Mouse (Mus musculus): ENCODE measurements around the gene Mettl24. TPM values are rescaled to one million over a fixed set of nuclear protein-coding genes. Genes with fewer than 3 reads are reported as not detected.

The Mettl24 gene
- polyA plus RNA-seq, 1 experiment = not detected

GRCm38 (mm10) chr10:40645346-40645745 lies 37.7 kb upstream of the Mettl24 start:
- no peaks in the 10 kb centered on the region for H3K4me1 ChIP-seq (ENCODE audit: control insufficient read depth, insufficient read depth, low read length)
- 67% methylated on average over 1 of the region's 1 CpGs for WGBS

GRCm38 (mm10) chr10:40648776-40649175 lies 34.3 kb upstream of the Mettl24 start:
- no peak overlapping the region for H3K27ac ChIP-seq (ENCODE audit: control insufficient read depth, insufficient read depth, low read depth, low read length, poor library complexity)
- H3K4me3 ChIP-seq (replicated peaks; ENCODE audit: control insufficient read depth, low read depth, low read length) = no peak overlapping the region
- WGBS = 78% methylated on average over 12 of the region's 12 CpGs
- no peaks in the 10 kb centered on the region for H3K4me1 ChIP-seq (ENCODE audit: control insufficient read depth, insufficient read depth, low read length)
- TF ChIP-seq POLR2A (IDR thresholded peaks at IDR 0.05; ENCODE audit: borderline replicate concordance, control insufficient read depth, low read depth, low read length) (no peak), CTCF (IDR thresholded peaks at IDR 0.05; ENCODE audit: control insufficient read depth, insufficient read depth, low read length) (no peak)

More at GRCm38 (mm10) chr10:40645346-40645745, 37.7 kb upstream of the Mettl24 start:
- H3K27ac ChIP-seq (ENCODE audit: control insufficient read depth, insufficient read depth, low read depth, low read length, poor library complexity) = no peak overlapping the region
- H3K4me3 ChIP-seq (replicated peaks; ENCODE audit: control insufficient read depth, low read depth, low read length) = no peak overlapping the region
- no peak for TF ChIP-seq POLR2A (IDR thresholded peaks at IDR 0.05; ENCODE audit: borderline replicate concordance, control insufficient read depth, low read depth, low read length)
- TF ChIP-seq CTCF (IDR thresholded peaks at IDR 0.05; ENCODE audit: control insufficient read depth, insufficient read depth, low read length) = no peak

- WGBS = 30% methylated on average over 4 of the region's 4 CpGs
- no peak overlapping the region for H3K4me3 ChIP-seq (replicated peaks; ENCODE audit: control insufficient read depth, low read depth, low read length)
- H3K4me1 ChIP-seq (ENCODE audit: control insufficient read depth, insufficient read depth, low read length) = no peaks in the 10 kb centered on the region
- no peak overlapping the region for H3K27ac ChIP-seq (ENCODE audit: control insufficient read depth, insufficient read depth, low read depth, low read length, poor library complexity)
- TF ChIP-seq POLR2A (IDR thresholded peaks at IDR 0.05; ENCODE audit: borderline replicate concordance, control insufficient read depth, low read depth, low read length) (no peak), CTCF (IDR thresholded peaks at IDR 0.05; ENCODE audit: control insufficient read depth, insufficient read depth, low read length) (no peak)
Observed at GRCm38 (mm10) chr10:40649634-40650033, 33.4 kb upstream of the Mettl24 start.

GRCm38 (mm10) chr10:40651676-40652075 lies 31.4 kb upstream of the Mettl24 start:
- Histone ChIP-seq H3K27ac (ENCODE audit: control insufficient read depth, insufficient read depth, low read depth, low read length, poor library complexity) (no peak overlapping the region), H3K4me3 (replicated peaks; ENCODE audit: control insufficient read depth, low read depth, low read length) (no peak overlapping the region), H3K4me1 (ENCODE audit: control insufficient read depth, insufficient read depth, low read length) (no peaks in the 10 kb centered on the region)
- TF ChIP-seq POLR2A (IDR thresholded peaks at IDR 0.05; ENCODE audit: borderline replicate concordance, control insufficient read depth, low read depth, low read length) (no peak), CTCF (IDR thresholded peaks at IDR 0.05; ENCODE audit: control insufficient read depth, insufficient read depth, low read length) (no peak)
- WGBS = 63% methylated on average over 2 of the region's 2 CpGs

GRCm38 (mm10) chr10:40665270-40665669 lies 17.8 kb upstream of the Mettl24 start:
- 73% methylated on average over 3 of the region's 3 CpGs for WGBS

GRCm38 (mm10) chr10:40666943-40667342 lies 16.1 kb upstream of the Mettl24 start:
- 89% methylated on average over 1 of the region's 1 CpGs for WGBS
- H3K27ac ChIP-seq (ENCODE audit: control insufficient read depth, insufficient read depth, low read depth, low read length, poor library complexity) = no peak overlapping the region
- H3K4me1 ChIP-seq (ENCODE audit: control insufficient read depth, insufficient read depth, low read length) = no peaks in the 10 kb centered on the region
- no peak overlapping the region for H3K4me3 ChIP-seq (replicated peaks; ENCODE audit: control insufficient read depth, low read depth, low read length)
- TF ChIP-seq POLR2A (IDR thresholded peaks at IDR 0.05; ENCODE audit: borderline replicate concordance, control insufficient read depth, low read depth, low read length) (no peak), CTCF (IDR thresholded peaks at IDR 0.05; ENCODE audit: control insufficient read depth, insufficient read depth, low read length) (no peak)

More at GRCm38 (mm10) chr10:40665270-40665669, 17.8 kb upstream of the Mettl24 start:
- H3K4me1 ChIP-seq (ENCODE audit: control insufficient read depth, insufficient read depth, low read length) = no peaks in the 10 kb centered on the region
- H3K27ac ChIP-seq (ENCODE audit: control insufficient read depth, insufficient read depth, low read depth, low read length, poor library complexity) = no peak overlapping the region
- no peak for TF ChIP-seq POLR2A (IDR thresholded peaks at IDR 0.05; ENCODE audit: borderline replicate concordance, control insufficient read depth, low read depth, low read length)
- no peak for TF ChIP-seq CTCF (IDR thresholded peaks at IDR 0.05; ENCODE audit: control insufficient read depth, insufficient read depth, low read length)
- no peak overlapping the region for H3K4me3 ChIP-seq (replicated peaks; ENCODE audit: control insufficient read depth, low read depth, low read length)

GRCm38 (mm10) chr10:40668640-40669039 lies 14.4 kb upstream of the Mettl24 start:
- TF ChIP-seq CTCF (IDR thresholded peaks at IDR 0.05; ENCODE audit: control insufficient read depth, insufficient read depth, low read length) (no peak), POLR2A (IDR thresholded peaks at IDR 0.05; ENCODE audit: borderline replicate concordance, control insufficient read depth, low read depth, low read length) (no peak)
- Histone ChIP-seq H3K27ac (ENCODE audit: control insufficient read depth, insufficient read depth, low read depth, low read length, poor library complexity) (no peak overlapping the region), H3K4me1 (ENCODE audit: control insufficient read depth, insufficient read depth, low read length) (no peaks in the 10 kb centered on the region)

GRCm38 (mm10) chr10:40672587-40673296 lies 10.3 kb upstream of the Mettl24 start:
- Histone ChIP-seq H3K4me3 (replicated peaks; ENCODE audit: control insufficient read depth, low read depth, low read length) (no peak overlapping the region), H3K27ac (ENCODE audit: control insufficient read depth, insufficient read depth, low read depth, low read length, poor library complexity) (no peak overlapping the region), H3K4me1 (ENCODE audit: control insufficient read depth, insufficient read depth, low read length) (no peaks in the 10 kb centered on the region)
- WGBS = 79% methylated on average over 8 of the region's 8 CpGs
- TF ChIP-seq CTCF (IDR thresholded peaks at IDR 0.05; ENCODE audit: control insufficient read depth, insufficient read depth, low read length) (no peak), POLR2A (IDR thresholded peaks at IDR 0.05; ENCODE audit: borderline replicate concordance, control insufficient read depth, low read depth, low read length) (no peak)

More at GRCm38 (mm10) chr10:40668640-40669039, 14.4 kb upstream of the Mettl24 start:
- no peak overlapping the region for H3K4me3 ChIP-seq (replicated peaks; ENCODE audit: control insufficient read depth, low read depth, low read length)
